Mouse (Mus musculus) right cerebral cortex, postnatal 25 days (tissue): ENCODE results near the gene Polr2b.
A peak's percentile ranks its signal among the peaks of the same experiment; 100 is the strongest.

Experiments used
- DNase-seq: peaks from one replicate; pipeline ENCODE4 v3.0.0; 2022

Polr2b gene

DNA sequence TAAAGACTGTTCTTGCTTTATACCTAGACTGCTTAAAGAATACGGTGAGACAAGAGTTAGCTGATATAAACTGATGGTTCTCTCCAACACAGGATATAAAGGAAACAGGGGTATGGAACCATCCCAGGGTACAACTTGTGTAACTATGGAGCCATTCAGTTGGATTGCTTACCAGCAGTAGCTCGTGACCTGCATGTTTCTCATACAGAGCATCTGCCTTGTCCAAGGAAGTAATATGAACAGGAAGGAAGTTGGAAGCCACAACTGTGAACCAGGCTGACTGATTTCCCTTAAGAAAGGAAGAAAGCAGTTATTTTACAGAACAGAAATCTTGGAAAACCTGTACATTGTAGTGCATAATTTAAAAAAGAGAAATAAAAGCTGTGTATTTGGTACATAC lies 10.5 kb upstream of the Polr2b start:
- no peak for DNase-seq

GRCm38 (mm10) chr5:77301296-77301903 lies 8.5 kb upstream of the Polr2b start:
- DNase-seq, result no peak

DNA sequence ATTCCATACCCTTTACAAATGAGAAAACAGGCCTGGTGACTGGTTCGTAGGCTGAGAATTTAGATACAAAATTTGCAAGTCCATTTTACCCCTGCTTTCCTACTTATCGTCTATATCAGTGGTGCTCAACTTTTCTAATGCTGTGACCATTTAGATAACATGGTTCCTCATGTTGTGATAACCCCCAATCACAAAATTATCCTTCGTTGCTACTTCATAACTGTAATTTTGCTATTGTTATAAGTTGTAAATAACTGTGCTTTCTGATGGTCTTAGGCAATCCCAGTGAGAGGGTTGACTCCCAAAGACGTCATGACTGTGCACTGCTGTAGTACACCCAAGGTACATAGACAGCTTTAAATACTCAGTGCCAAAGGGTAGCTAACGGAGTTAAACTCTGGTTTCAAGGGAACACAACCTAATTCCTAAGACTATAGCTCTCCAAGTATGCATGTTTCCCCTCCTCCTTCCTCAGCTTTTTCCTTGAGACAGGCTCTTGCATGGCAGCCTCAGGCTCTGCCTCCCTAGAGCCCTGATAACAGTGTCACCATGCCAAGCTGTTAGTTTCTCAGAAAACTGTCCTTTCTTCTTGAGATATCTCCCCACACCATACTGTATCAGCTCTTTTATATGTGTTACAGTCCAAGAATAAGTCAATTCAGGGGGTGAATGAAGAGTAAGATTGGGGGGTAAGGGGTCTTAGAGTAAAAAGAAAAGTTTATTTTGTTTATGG lies 2.0 kb upstream of the Polr2b start:
- DNase-seq, result no peak

GRCm38 (mm10) chr5:77309051-77309906 lies 668 bp upstream of the Polr2b start:
- no peak for DNase-seq

GRCm38 (mm10) chr5:77314206-77314605 lies 4.3 kb downstream of the Polr2b start:
- no peak for DNase-seq

DNA sequence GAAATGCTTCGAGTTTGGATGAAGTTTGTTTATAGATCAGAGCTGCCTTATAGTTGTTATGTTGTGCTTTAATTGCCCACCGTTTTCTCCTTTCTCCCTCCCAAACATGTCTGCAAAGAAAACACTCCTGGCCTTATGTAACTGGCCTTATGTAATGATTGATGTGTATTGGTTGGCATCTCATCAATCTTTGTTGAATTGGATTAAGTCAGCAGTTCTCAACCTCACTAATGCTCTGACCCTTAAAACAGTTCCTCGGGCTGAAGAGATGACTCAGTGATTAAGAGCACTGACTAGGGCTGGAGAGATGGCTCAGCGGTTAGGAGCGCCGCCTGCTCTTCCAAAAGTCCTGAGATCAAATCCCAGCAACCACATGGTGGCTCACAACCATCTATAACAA lies 5.0 kb downstream of the Polr2b start:
- no peak for DNase-seq

DNA sequence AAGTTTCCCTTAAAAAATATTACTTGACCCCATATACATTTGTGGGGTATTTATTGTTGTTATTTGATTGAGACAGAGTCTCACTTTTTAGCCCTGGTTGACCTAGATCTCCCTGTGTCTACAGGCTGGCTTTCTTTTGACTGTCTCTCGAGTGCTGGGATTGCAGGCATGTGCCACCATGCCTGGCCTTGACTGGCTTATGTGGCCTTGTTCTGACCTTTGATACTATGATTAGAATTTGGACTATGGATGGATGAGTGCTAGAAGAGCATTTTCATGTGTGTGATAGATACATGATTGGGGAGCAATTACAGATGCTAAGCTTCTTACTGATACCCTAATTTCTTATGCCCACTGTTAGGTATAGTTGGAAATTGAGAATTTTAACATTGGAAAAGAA lies 15.0 kb downstream of the Polr2b start:
- no peak for DNase-seq

DNA sequence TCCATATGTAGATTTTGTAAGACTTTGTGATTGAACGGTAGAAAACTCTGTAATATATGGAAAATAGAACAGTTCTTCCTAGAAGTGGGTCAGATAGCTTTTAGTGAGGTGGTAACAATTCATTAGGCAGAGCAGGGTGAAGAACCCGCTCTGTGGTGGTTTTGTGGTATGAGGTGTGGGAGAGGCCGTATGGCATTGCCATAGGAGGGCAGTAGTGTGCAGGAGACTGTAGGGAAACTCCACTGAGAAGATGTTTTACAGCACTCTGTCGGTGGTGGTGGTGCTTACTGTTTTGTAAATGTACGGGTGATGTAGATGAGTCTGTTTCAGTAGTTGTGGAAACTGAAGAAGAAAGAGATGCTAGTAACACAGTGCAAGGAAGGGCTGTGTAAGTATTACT lies 20.2 kb downstream of the Polr2b start:
- DNase-seq, result no peak

DNA sequence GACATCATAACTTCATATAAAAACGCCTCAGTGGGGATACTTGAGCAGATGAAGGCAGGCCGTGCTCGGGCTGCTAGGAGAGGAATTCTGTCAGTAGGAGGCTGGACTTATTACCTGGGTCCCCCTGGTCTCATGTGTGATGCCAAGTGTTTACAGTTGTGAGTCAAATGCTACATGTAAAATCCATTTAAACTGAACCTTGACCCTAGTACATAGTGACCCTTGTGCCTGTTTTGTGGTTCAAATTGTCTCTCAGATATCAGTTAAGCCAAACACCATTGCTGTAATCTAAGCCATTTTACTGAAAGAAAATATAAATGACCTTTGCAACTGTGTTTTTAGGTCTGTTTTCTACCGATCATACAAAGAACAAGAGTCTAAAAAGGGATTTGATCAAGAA lies 30.1 kb downstream of the Polr2b start:
- no peak for DNase-seq

GRCm38 (mm10) chr5:77348901-77349300 lies 39.0 kb downstream of the Polr2b start:
- DNase-seq, result no peak

- no peak for DNase-seq
Measured at GRCm38 (mm10) chr5:77349971-77350658, 40.2 kb downstream of the Polr2b start.

GRCm38 (mm10) chr5:77351691-77352090 lies 41.7 kb downstream of the Polr2b start:
- no peak for DNase-seq

GRCm38 (mm10) chr5:77354361-77354787 lies 44.4 kb downstream of the Polr2b start:
- peak; percentile 85 for DNase-seq

DNA sequence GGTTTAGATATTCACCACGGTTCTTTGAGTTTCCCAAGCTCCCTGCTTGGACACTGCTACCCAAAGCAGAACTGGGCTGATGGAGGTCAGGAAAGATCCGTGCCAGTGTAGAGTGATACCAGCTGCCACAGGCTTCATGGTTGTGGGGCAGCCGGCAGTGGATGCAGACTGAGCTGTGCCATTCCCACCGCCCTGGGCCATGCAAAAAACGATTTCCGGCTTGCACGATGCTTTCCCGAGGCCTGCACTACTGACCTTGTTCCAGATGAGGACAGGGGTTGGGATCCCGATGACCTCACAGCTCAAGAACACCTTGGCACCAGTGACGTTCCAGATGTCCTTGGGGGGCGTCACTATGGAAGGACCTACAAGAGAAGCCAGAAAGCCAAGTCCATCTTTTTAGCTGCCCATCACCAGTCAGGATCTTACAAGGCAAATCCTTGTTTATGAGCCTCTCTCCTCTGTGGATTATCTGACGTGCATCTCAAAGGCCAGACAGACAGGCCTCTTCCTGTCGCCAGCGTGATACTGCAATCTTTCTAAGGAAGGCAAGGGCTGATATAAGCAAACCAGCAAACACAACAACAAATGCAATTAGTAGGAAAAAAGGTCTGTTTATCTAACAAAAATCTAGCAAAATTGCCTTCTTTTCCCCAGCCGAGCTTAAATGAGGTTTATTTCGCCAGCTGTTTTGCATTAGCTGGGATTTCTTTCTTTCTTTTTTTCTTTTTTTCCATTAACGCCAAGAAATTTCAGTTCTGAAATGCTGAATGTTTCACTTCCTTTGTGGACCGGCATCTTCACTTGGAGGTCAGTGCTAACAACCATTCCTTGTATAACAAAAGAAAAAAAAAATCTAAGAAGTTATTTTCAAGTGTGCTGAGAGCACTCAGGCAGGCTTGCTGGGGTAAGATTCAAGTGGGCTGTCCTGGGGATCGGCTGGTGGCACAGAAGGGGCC lies 45.6 kb downstream of the Polr2b start:
- DNase-seq, result no peak

GRCm38 (mm10) chr5:77357405-77358149 lies 47.6 kb downstream of the Polr2b start:
- DNase-seq, result no peak

DNA sequence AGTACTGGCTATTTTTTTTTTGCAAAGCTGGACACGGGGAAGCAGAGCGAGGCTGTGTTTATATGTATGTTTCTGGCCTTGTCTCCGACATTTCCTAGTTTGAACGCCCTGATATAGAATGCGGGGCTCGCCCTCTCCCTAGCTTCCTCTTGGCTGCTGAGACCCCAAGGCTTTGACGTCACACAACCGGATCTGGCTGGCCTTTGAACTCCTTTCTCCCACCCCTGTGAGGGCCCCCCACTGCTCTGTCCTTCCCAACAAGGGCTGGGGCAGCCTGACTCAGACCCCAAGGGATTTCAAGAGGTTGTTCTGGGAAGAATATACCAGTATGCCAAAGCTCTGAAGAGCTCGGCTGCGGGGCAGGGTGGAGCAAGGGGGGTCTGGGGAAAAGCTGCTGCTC lies 48.4 kb downstream of the Polr2b start:
- DNase-seq, result no peak

GRCm38 (mm10) chr5:77359971-77360370 lies 50.0 kb downstream of the Polr2b start:
- DNase-seq, result no peak

- no peak for DNase-seq
Measured at GRCm38 (mm10) chr5:77361006-77361405, 51.1 kb downstream of the Polr2b start.

- DNase-seq, result no peak
Measured at GRCm38 (mm10) chr5:77362120-77362519, 52.2 kb downstream of the Polr2b start.

DNA sequence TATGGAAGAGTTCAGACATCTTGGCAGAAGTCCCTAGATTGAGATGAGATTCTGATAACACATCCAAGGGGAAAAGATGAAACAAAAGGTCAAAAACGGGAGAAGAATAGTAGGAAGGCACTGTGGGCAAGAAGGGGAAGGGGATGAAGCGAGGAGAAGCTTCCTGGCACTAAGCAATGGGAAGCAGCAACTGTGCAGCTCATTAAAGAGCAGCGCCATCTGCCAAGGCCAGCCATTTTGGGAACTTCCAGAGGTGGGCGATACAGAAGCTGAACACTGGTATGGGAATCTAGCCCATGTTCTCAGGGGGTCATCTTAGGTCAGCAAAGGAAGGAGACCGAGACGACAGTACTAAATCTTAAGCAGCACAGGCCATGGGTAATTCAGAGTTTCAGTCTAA lies 53.7 kb downstream of the Polr2b start:
- no peak for DNase-seq

DNA sequence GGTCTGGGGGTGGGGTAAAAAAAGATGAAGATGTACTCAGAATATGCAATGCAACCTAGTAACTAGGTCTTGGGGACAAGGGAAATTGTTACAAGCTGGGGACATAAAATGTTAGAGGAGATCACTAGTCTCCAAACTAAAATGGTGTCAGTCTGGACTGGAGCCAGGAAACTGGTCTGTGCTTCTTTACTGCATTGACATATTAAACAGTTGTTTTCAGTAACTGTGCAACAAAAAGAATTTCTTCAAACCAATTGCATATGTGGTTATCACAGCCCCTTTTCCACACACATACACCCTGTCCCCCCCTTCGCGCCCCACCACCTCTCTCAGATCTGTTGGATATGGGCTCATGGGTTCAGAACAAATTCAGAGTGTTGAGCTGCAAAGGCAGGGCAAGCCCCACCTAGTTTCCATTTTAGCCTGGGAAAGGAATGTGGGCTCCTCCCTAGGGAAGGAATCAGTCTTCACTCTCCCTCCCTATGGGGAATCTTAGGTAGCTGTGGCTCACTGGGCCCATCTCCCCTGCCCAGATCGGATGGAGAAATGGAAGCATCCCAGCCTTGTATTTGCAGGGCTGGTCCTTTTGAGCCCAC lies 54.6 kb downstream of the Polr2b start:
- no peak for DNase-seq
